Mouse (Mus musculus) G1E-ER4 (cell line): ENCODE measurements around the gene Wls. TPM values are rescaled to one million over a fixed set of nuclear protein-coding genes. Genes with fewer than 3 reads are reported as not detected.

Experiments used
- GATA1 ChIP-seq: IDR thresholded peaks from one replicate; pipeline ENCODE4 v1.8.0; 2012; ENCODE audit warnings: low read length, inconsistent platforms
- polyA plus RNA-seq: library from polyadenylated mRNA; stranded (reverse); fragments of >175 nt; gene quantifications from 2 replicates; pipeline ENCODE4 v1.2.3, GENCODE M21; 2012

Wls gene
- polyA plus RNA-seq, 1 experiment, result 0.09 TPM

GRCm38 (mm10) chr3:159885781-159886400 lies 46.4 kb downstream of the Wls start:
- no peak for TF ChIP-seq GATA1

- TF ChIP-seq GATA1, result no peak
Observed at GRCm38 (mm10) chr3:159890176-159891056, 50.9 kb downstream of the Wls start.

DNA sequence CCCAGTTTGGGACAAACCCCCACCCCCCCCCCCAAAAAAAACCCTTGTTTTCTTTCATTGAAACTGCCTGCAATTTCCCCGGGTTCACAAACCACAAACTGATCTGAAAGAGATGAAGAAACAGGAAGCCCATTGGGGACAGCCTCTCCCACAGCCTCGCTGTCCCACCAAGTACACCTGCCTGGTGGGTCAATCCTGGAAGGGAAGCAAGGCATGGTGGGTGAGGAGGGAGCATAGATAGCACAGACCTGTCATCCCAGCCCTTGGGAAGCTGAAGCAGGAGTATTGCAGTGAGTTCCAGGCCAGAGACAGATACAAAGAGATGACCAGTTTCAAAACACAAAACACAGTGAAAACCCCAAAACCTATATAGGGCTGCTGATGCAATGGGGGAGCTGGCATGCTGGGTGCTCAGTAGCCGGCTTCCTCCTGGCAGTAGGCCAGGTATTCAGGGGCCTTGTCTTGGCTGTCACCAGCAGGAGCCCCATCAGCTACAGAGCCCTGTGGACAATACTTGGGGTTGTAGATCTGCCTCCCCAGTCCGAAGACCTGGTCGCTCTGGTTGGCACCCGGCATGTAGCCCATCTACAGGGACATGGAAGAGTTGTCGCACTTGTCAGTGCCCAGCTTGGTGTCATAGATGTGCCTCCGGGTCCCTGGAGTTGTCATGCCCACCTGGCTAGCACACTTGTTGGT lies 51.7 kb downstream of the Wls start:
- TF ChIP-seq GATA1, result no peak

DNA sequence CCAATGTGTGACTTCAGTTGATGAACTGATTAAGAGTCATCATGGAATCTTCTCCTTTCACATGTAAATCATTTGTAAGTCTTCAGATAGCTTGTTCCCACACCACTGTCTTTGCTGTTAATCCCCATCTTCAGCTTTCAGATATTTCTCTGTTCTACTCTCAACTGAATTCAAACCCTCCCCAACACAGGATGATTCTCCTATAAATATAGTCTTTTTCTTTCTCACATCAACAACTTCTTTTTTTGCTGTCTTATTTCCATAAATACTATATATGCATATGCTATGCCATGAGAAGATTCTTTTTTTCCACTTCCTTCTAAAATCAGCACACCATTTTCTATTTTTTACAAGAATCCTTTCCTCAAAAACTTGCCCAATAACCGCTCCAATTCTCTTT lies 67.9 kb downstream of the Wls start:
- no peak for TF ChIP-seq GATA1

DNA sequence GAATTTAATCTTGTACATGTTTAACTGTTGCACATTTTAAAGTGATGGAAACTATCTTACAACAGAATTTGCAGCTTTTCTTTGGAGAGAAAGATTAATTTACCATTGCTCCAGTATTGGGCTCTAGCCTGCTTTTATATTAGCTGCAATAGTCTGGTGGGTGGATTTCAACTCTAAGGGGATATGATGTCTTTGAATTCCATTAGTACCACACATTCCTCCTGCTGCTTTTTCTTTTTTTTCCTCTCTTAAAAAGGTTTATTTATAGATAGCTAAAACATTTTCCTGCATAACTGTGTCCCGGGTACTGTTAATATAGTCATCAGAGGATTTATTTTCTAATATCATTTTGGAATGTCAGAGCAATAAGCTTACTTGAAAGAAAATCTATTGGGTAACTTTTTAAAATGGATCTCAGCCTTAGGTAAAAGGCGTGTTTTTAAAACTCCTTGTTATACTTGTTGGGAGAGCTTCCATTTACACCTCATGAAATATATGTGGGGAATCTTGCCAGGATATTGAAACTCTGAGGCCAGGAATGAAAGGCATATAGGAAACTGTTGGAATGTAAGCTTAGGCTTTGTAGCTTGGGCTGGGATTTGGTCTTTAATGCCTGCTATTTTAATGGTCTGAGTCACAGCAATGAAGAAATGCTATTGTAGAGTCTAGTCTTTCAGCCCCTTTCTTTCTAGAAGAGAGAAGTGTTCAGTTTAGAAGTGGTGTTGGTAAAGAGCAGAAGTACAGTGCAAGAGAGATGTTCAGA lies 78.0 kb downstream of the Wls start:
- TF ChIP-seq GATA1, result no peak

Other genes starting within 250 kb of the Wls start
- not detected in 2 replicates for gene Rpe65, start 240.5 kb upstream of the Wls start, polyA plus RNA-seq